Mouse (Mus musculus) testis, adult 2 months (tissue): ENCODE measurements around the gene Gm10251. TPM values are rescaled to one million over a fixed set of nuclear protein-coding genes. Genes with fewer than 3 reads are reported as not detected.
"Not testable (repeated sequence)": the region's sequence is repeated elsewhere in the genome, so short reads cannot be mapped to it uniquely, and the experiment has no call there.

ENCODE experiments used
- H3K27ac ChIP-seq: fragments of 200-500 bp; 2 replicates; pipeline ENCODE4 v1.5.1; 2012; ENCODE audit warnings: low read depth, low read length; ENCODE audit not compliant: control insufficient read depth, insufficient read depth
- H3K27me3 ChIP-seq: fragments of 200-500 bp; 2 replicates; pipeline ENCODE4 v1.6.1; 2012; ENCODE audit warnings: mild to moderate bottlenecking, low read length, moderate library complexity; ENCODE audit not compliant: control insufficient read depth, insufficient read depth
- H3K36me3 ChIP-seq: fragments of 200-500 bp; 2 replicates; pipeline ENCODE4 v1.6.1; 2012; ENCODE audit warnings: mild to moderate bottlenecking, low read length; ENCODE audit not compliant: control insufficient read depth, insufficient read depth
- H3K4me1 ChIP-seq: fragments of 200-500 bp; 2 replicates; pipeline ENCODE4 v1.6.1; 2012; ENCODE audit warnings: low read length; ENCODE audit not compliant: control insufficient read depth, insufficient read depth
- H3K4me3 ChIP-seq: fragments of 200-500 bp; 2 replicates; pipeline ENCODE4 v1.5.1; 2012; ENCODE audit warnings: low read depth, mild to moderate bottlenecking, low read length, moderate library complexity, mixed read lengths; ENCODE audit not compliant: control insufficient read depth
- polyA plus RNA-seq: library from polyadenylated mRNA; depleted of rRNA; stranded (reverse); fragments of >200 nt; gene quantifications from 2 replicates; pipeline ENCODE4 v1.2.3, GENCODE M21; 2012; rRNA removed

The Gm10251 gene
- polyA plus RNA-seq, result 17.0 and 24.0 TPM in 2 replicates

DNA sequence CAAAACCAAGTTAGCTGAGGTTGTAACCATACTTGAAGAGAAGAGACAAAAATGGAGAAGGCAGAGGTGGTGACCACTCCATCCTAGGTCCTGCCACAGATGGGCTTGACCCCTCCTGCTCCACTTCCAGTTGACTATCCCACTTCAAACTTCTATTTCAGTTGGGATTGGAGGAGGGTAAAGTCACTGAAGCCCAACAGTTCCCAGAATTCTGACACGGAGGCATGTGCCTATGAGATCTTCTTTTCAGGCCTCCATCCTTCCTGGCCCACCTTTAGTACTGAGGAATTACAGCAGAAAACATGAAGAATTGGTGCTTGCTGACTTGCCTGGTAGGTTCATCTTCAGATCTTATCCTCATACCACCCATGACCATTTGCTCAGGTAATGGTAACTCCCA, at the start of gene Gm10251:
Gm10251 (minus strand) TSS at position 101 of the 400 bp plus-strand sequence.
- not testable (repeated sequence) for H3K27me3 ChIP-seq, H3K4me3 ChIP-seq, H3K4me1 ChIP-seq, H3K36me3 ChIP-seq, H3K27ac ChIP-seq

DNA sequence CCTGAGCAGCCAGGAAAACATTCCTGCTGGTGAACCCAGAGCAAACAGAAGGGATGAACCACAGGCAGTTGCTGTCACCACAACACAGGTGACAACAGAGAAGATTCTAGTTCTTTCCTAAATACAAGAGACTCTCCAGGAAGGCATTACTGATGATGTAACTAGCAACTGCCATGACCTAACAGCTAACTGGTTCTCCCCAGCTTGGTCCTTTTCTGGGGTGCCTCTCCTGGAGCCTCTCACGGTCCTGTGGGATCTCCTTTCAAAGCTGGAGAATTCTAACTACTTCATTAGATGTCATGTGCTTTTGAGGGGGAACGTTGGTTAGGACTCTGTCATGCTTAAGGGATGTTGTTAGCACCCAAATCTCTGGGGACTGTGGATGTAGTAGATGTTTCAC, 36.2 kb upstream of the Gm10251 start, which contains the start of gene Gm8050:
Gm8050 (minus strand) TSS at position 101 of the 400 bp plus-strand sequence.
- H3K4me1 ChIP-seq, H3K27ac ChIP-seq, H3K27me3 ChIP-seq, H3K36me3 ChIP-seq, H3K4me3 ChIP-seq: not testable (repeated sequence)

DNA sequence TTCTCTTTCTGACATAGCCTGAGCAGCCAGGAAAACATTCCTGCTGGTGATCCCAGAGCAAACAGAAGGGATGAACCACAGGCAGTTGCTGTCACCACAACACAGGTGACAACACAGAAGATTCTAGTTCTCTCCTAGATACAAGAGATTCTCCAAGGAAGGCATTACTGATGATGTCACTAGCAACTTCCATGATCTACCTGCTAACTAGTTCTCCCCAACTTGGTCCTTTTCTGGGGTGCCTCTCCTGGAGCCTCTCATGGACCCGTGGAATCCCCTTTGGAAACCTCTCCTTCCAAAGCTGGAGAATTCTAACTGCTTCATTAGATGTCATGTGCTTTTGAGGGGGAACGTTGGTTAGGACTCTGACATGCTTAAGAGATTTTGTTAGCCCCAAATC, 61.7 kb downstream of the Gm10251 start, which contains the start of gene Gm3460:
Gm3460 (minus strand) TSS at position 101 of the 400 bp plus-strand sequence.
- H3K36me3 ChIP-seq, H3K4me3 ChIP-seq, H3K27me3 ChIP-seq, H3K4me1 ChIP-seq, H3K27ac ChIP-seq: not testable (repeated sequence)

DNA sequence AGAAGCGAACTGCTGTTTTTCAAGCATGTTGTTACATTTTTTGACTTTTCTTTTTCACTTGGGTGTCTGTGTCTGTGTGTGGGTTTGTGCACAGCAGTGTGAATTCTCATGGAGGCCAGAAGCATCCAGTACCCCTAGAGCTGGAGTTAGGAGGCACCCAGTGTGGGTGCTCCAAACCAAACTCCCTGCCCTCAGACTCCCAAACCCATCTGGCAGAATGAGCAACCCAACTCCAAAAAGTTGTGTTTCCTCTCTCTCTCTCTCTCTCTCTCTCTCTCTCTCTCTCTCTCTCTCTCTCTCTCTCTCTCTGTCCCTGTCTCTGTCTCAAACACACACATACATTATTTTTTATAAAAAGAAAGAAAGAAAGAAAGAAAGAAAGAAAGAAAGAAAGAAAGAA, 77.5 kb downstream of the Gm10251 start:
- H3K4me1 ChIP-seq, result not testable (repeated sequence)

DNA sequence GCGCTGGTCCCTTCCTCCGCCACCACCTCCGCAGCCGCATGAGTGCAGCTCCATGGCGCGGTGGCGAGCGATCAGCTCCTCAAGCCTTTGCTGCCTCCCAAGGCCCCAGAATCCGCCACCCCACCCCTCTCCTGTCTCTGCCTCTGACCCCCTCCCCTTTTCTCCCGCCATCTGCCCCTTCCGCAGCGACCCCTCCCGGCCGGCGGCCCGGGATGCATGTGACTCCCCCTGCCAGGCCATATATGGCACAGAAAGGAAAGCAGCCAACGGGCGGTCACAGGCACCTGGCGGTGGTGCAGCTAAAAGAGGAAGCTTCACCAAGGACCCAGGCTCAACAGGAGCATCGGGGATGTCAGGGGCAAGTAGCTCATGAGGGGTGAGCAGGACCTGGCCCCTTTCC, 79.0 kb downstream of the Gm10251 start:
- not testable (repeated sequence) for H3K36me3 ChIP-seq, H3K4me1 ChIP-seq, H3K4me3 ChIP-seq, H3K27me3 ChIP-seq, H3K27ac ChIP-seq

More for the DNA sequence above, 77.5 kb downstream of the Gm10251 start:
- H3K4me3 ChIP-seq, H3K27ac ChIP-seq, H3K36me3 ChIP-seq, H3K27me3 ChIP-seq: not testable (repeated sequence)

DNA sequence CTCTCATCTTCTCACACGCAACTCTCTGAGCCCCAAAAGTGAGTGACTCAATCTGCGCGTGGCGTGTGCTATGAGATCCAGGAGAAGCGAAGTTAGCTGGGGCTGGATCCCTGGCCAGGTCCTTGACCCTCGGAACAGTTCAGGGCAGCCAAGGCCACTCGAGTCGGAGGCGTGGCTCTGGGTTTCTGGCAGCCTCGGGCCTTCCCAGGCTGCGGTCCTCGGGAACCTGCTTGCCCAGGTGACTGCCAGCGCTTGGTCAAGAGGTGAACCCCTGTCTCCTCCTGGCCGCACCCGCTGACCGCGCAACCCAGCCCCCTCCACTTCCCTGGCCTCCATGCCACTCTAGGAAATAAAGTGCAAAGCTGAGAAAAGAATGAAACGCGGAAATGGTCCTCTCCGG, 79.4 kb downstream of the Gm10251 start:
- peak overlapping the region; percentile 8; the same call in 1 of the 2 replicates for H3K4me3 ChIP-seq
- H3K4me1 ChIP-seq, H3K36me3 ChIP-seq, H3K27ac ChIP-seq, H3K27me3 ChIP-seq: not testable (repeated sequence)

DNA sequence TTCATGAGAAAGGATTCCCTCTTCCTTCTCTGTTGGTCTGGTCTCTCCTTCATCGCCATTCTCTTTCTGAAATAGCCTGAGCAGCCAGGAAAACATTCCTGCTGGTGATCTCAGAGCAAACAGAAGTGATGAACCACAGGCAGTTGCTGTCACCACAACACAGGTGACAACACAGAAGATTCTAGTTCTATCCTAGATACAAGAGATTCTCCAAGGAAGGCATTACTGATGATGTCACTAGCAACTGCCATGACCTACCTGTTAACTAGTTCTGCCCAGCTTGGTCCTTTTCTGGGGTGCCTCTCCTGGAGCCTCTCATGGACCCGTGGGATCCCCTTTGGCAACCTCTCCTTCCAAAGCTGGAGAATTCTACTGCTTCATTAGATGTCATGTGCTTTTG, 93.5 kb downstream of the Gm10251 start, which contains the start of gene Gm3629:
Gm3629 (minus strand) TSS at position 101 of the 400 bp plus-strand sequence.
- H3K27ac ChIP-seq, H3K4me3 ChIP-seq, H3K27me3 ChIP-seq, H3K4me1 ChIP-seq, H3K36me3 ChIP-seq: not testable (repeated sequence)

Other genes with a start within 250 kb of the Gm10251 start
- 0.72 and 0.79 TPM in 2 replicates for gene Gm3594, start 239.6 kb downstream of the Gm10251 start, polyA plus RNA-seq
- 0.52 and 0.99 TPM in 2 replicates for gene Gm8356, start 146.9 kb downstream of the Gm10251 start, polyA plus RNA-seq
- gene Gm3629, start 93.6 kb downstream of the Gm10251 start, polyA plus RNA-seq, result 1.8 and 2.1 TPM in 2 replicates
- 2.7 and 3.3 TPM in 2 replicates for gene Gm3460, start 61.8 kb downstream of the Gm10251 start, polyA plus RNA-seq
- 0.07 and 0.10 TPM in 2 replicates for gene Gm8050, start 36.1 kb upstream of the Gm10251 start, polyA plus RNA-seq
- 1.9 and 3.3 TPM in 2 replicates for gene Gm3636, start 58.2 kb upstream of the Gm10251 start, polyA plus RNA-seq
- 5.0 and 8.0 TPM in 2 replicates for gene Gm8362, start 90.2 kb upstream of the Gm10251 start, polyA plus RNA-seq
- 0.59 and 0.79 TPM in 2 replicates for gene Gm3642, start 156.1 kb upstream of the Gm10251 start, polyA plus RNA-seq
- gene Gm3667, start 205.8 kb upstream of the Gm10251 start, polyA plus RNA-seq, result 0.20 and 0.59 TPM in 2 replicates